Mouse (Mus musculus) heart, postnatal 36 days (tissue): ENCODE measurements at regions not wholly inside any gene's neighbourhood (a gene's known extent, or its start where the extent isn't known, plus 50 kb on each side); places are given as distances from the start of the nearest gene placed in this dataset.

ENCODE experiments used
- DNase-seq, 2 experiments: peaks; one replicate each; pipeline ENCODE4 v3.0.0; 2021 to 2022
- intact Hi-C: fragments of 180-260 bp; cut with DNase I; formaldehyde crosslinking; loops from one replicate; pipeline ENCODE4 v1.15.1; 2025

DNA sequence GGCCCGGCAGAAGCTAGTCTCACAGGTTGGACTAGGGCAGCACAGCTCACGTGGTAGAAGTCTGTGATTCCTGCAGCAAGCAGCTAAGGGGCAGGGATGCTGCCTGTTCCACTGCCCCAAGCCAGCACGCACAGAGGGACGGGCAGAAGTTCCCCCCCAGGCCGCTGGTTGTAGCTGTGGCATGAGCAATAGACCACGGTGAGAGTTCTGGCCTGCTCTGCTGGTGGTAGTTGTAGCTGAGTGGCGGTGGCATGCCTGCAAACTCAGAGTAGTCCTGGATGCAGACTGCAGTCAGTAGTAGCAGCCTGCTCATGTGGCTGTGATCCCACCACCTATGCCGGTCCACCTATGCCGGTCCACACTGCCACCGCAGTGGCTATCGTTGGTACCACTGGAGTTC is 71.5 kb upstream of the Rpl39l start:
- intact Hi-C loops = no loop called here
- DNase-seq = no peak

GRCm38 (mm10) chr16:10088461-10089353 is 81.3 kb upstream of the Rpl39l start:
- intact Hi-C loops = loop anchor here (2.0 to 10.0 kb wide), 3 partner anchors 166 to 432 kb away; partner anchors contain the start of gene Tekt5
- peak; percentile 4 to 9 for DNase-seq

GRCm38 (mm10) chr16:10086341-10086740 is 83.7 kb upstream of the Rpl39l start:
- intact Hi-C loops = loop anchor here (5.0 to 10.0 kb wide), 2 partner anchors 168 to 311 kb away; partner anchors contain the start of gene Tekt5
- DNase-seq = no peak

- intact Hi-C loops = loop anchor here (5.0 to 10.0 kb wide), 2 partner anchors 169 to 312 kb away; partner anchors contain the start of gene Tekt5
- DNase-seq = no peak
Measured at GRCm38 (mm10) chr16:10085429-10085828, 84.6 kb upstream of the Rpl39l start.

- no peak for DNase-seq
- intact Hi-C loops = loop anchor here (10.0 kb wide), 1 partner anchor 173 kb away; no protein-coding TSS in a partner anchor
Measured at GRCm38 (mm10) chr16:10081751-10082150, 86.4 kb upstream of the Grin2a start.

DNA sequence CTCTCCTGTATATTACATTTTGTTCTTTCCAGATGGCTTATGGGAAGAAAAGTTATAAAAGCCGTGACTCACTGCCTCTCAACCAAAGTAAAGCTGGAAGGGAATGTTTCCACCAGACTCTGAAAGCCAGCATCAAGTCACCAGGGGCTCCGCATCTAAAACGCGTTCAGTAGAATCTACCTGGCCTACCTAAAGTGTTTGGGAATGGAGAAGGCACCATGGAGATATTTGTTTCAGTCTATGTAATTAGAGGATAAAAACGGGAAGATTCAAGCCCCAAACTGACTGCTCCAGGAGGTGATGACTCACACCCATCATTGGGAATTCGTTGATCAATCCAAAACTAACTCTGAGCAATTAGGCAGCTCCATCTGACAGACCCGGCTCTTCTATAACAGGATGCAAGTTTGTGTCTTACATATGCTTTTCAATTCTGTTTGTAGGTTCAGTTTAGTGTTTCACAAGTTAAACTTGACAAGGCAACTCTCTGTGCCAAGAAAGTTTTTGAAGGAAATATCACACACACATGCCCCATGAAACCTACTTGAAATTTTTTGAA is 84.8 kb upstream of the Grin2a start:
- no peak for DNase-seq
- intact Hi-C loops = loop anchor here (10.0 kb wide), 1 partner anchor 175 kb away; no protein-coding TSS in a partner anchor

GRCm38 (mm10) chr16:10073158-10073557 is 77.8 kb upstream of the Grin2a start:
- peak; percentile 25 to 26 for DNase-seq

GRCm38 (mm10) chr16:10063491-10063890 is 68.1 kb upstream of the Grin2a start:
- no peak for DNase-seq
- intact Hi-C loops = no loop called here

More at GRCm38 (mm10) chr16:10073158-10073557, 77.8 kb upstream of the Grin2a start:
- intact Hi-C loops = no loop called here

- intact Hi-C loops = no loop called here
- no peak for DNase-seq
Measured at GRCm38 (mm10) chr16:10058094-10058493, 62.7 kb upstream of the Grin2a start.
